Mouse (Mus musculus) liver, embryonic 11.5 days (tissue): ENCODE measurements around the gene Chrdl2. TPM values are rescaled to one million over a fixed set of nuclear protein-coding genes. Genes with fewer than 3 reads are reported as not detected.
"Not testable (repeated sequence)": the region's sequence is repeated elsewhere in the genome, so short reads cannot be mapped to it uniquely, and the experiment has no call there.

Source experiments
- ATAC-seq: fragments of 200-750 bp; cut with Nextera tagmentation; replicated peaks from 2 replicates; pipeline ENCODE4 v1.8.0; 2017; ENCODE audit warnings: moderate number of reproducible peaks, mild to moderate bottlenecking, moderate TSS enrichment, moderate library complexity; ENCODE audit not compliant: low FRiP score
- DNase-seq: peaks from one replicate; pipeline ENCODE4 v3.0.0-alpha.2; 2017; ENCODE audit warnings: low spot score
- H3K27ac ChIP-seq: fragments of 300-500 bp; sonication (generic); 2 replicates; pipeline ENCODE4 v1.5.1; 2014; ENCODE audit warnings: mild to moderate bottlenecking, low read depth, low read length, control low read depth
- H3K27me3 ChIP-seq: fragments of 300-500 bp; sonication (generic); replicated peaks from 2 replicates; pipeline ENCODE4 v1.6.1; 2014; ENCODE audit warnings: low read length, mixed read lengths; ENCODE audit not compliant: control insufficient read depth, insufficient read depth
- H3K36me3 ChIP-seq: fragments of 300-500 bp; sonication (generic); 2 replicates; pipeline ENCODE4 v1.6.1; 2014; ENCODE audit warnings: mild to moderate bottlenecking, low read length, moderate library complexity, mixed read lengths; ENCODE audit not compliant: control insufficient read depth, insufficient read depth
- H3K4me1 ChIP-seq: fragments of 300-500 bp; sonication (generic); replicated peaks from 2 replicates; pipeline ENCODE4 v1.6.1; 2014; ENCODE audit warnings: low read length, mixed read lengths; ENCODE audit not compliant: control insufficient read depth, insufficient read depth
- H3K4me2 ChIP-seq: fragments of 300-500 bp; sonication (generic); 2 replicates; pipeline ENCODE4 v1.6.1; 2014; ENCODE audit warnings: mild to moderate bottlenecking, control low read depth, moderate library complexity
- H3K4me3 ChIP-seq: fragments of 300-500 bp; sonication (generic); 2 replicates; pipeline ENCODE4 v1.5.1; 2014; ENCODE audit warnings: low read depth, low read length, control low read depth
- H3K9ac ChIP-seq: fragments of 300-500 bp; sonication (generic); 2 replicates; pipeline ENCODE4 v1.6.1; 2014; ENCODE audit warnings: low read depth, low read length, control low read depth
- H3K9me3 ChIP-seq: fragments of 300-500 bp; sonication (generic); 2 replicates; pipeline ENCODE4 v1.6.1; 2016; ENCODE audit warnings: low read length, inconsistent platforms, mixed read lengths; ENCODE audit not compliant: control insufficient read depth
- WGBS: fragments of 180-500 bp; shearing (Covaris S2); extraction: QIAGEN DNeasy Blood & Tissue Kit; methylation state at CpG from one replicate; pipeline ENCODE4 v1.1.7; 2014; 5-methylcytosine and 5-hydroxymethylcytosine counted together
- polyA plus RNA-seq: library from polyadenylated mRNA; unstranded; fragments of >200 nt; fragmentation: Nextera tagmentation; extraction: Ambion mirVana; gene quantifications from 2 replicates; pipeline ENCODE4 v1.2.1, GENCODE M21; 2014

Chrdl2 gene
- polyA plus RNA-seq, 1 experiment from 2014 or later = 0.19 TPM

GRCm38 (mm10) chr7:99969151-99969550 lies 36.8 kb upstream of the Chrdl2 start:
- Histone ChIP-seq H3K9me3 (no peaks in the 10 kb centered on the region), H3K4me3 (no peak overlapping the region), H3K9ac (no peak overlapping the region), H3K27ac (no peak overlapping the region), H3K27me3 (no peaks in the 10 kb centered on the region), H3K36me3 (no peaks in the 10 kb centered on the region), H3K4me1 (peaks cover 6% of the 10 kb centered on the region), H3K4me2 (no peak overlapping the region)
- ATAC-seq (no peak), DNase-seq (peak; percentile 17)
- 77% methylated on average over 4 of the region's 4 CpGs for WGBS

DNA sequence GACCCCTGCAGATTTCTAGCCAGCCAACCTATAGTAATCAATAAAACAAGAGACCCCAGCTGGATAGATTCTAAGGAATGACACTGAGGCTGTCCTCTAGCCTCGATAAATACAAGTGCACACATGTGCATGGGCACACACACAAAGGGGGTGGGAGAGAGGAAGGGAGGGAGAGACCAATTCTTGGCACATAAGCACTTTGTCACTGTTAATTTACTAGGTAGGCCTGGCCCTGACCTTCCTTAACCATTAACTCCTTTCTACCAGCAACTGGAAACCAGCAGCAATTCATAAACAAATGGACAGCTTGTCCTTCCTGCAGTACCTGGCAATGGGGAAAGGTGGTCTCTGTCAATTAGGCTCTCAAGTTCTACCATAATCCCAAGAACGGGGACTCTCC lies 34.0 kb upstream of the Chrdl2 start:
- Histone ChIP-seq H3K36me3 (no peaks in the 10 kb centered on the region), H3K27me3 (no peaks in the 10 kb centered on the region), H3K9ac (no peak overlapping the region), H3K27ac (no peak overlapping the region), H3K4me3 (no peak overlapping the region), H3K9me3 (no peaks in the 10 kb centered on the region), H3K4me2 (no peak overlapping the region), H3K4me1 (peaks cover 13% of the 10 kb centered on the region)
- 77% methylated on average over 2 of the region's 2 CpGs for WGBS
- DNase-seq = peak; percentile 28
- no peak for ATAC-seq

GRCm38 (mm10) chr7:99972912-99973311 lies 33.1 kb upstream of the Chrdl2 start:
- not testable (repeated sequence) for H3K4me2 ChIP-seq, H3K27me3 ChIP-seq, H3K9me3 ChIP-seq, H3K36me3 ChIP-seq, H3K9ac ChIP-seq, H3K27ac ChIP-seq, H3K4me3 ChIP-seq, ATAC-seq
- WGBS = 75% methylated on average over 3 of the region's 3 CpGs
- peak; percentile 23 for DNase-seq
- H3K4me1 ChIP-seq = peaks cover 13% of the 10 kb centered on the region

DNA sequence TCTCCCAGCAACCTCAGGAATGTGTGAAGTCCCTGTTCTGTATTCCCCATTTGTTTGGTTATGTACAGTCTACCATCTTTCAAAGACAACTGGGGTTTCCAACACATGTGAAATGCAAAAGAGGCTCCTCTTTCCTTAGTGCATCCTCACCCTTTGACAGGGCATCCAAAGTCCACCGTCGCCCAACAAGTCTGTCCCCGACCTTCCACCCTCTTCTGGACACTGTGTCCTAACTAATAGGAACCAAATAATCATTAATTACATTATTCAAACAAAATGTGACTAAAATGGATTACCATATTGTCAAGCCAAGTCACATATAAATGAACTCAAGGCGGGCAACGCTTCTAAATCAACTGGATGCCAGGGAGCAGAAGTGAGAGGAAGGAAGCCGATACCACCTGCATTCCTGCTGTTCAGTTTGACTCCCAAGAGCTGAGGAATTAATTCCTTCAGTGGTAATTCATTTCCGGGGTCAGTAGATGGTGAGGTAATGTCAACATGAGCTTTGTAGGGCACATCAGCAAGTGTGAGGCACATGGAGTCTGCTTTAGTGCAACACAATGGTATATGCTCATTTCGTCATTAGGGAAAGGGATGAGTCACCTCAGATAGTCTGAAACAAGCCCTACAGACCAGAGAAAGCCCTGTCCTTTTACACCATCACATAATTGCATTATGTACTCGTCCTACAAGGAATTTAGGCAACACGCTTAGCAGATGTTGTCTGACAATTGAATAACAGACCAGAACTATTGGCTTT lies 31.6 kb upstream of the Chrdl2 start:
- no peaks in the 10 kb centered on the region for H3K36me3 ChIP-seq
- no peak overlapping the region for H3K4me3 ChIP-seq
- ATAC-seq (no peak), DNase-seq (peak; percentile 20)
- no peaks in the 10 kb centered on the region for H3K27me3 ChIP-seq
- 82% methylated on average over 10 of the region's 10 CpGs for WGBS
- no peak overlapping the region for H3K4me2 ChIP-seq
- H3K9ac ChIP-seq = no peak overlapping the region
- peaks cover 18% of the 10 kb centered on the region for H3K4me1 ChIP-seq
- H3K9me3 ChIP-seq = no peaks in the 10 kb centered on the region
- no peak overlapping the region for H3K27ac ChIP-seq

- H3K9ac ChIP-seq = no peak overlapping the region
- H3K36me3 ChIP-seq = no peaks in the 10 kb centered on the region
- no peaks in the 10 kb centered on the region for H3K9me3 ChIP-seq
- no peak for ATAC-seq
- H3K27ac ChIP-seq = peak overlapping the region; percentile 48
- no peak overlapping the region; the same call in 1 of the 2 replicates for H3K4me2 ChIP-seq
- H3K27me3 ChIP-seq = no peaks in the 10 kb centered on the region
- WGBS = 84% methylated on average over 5 of the region's 5 CpGs
- peak; percentile 29 for DNase-seq
- H3K4me1 ChIP-seq = peaks cover 23% of the 10 kb centered on the region
- H3K4me3 ChIP-seq = no peak overlapping the region
Observed at GRCm38 (mm10) chr7:99975819-99976575, 30.0 kb upstream of the Chrdl2 start.

- no peak overlapping the region for H3K4me3 ChIP-seq
- no peaks in the 10 kb centered on the region for H3K27me3 ChIP-seq
- ATAC-seq (no peak), DNase-seq (no peak)
- peaks cover 26% of the 10 kb centered on the region for H3K4me1 ChIP-seq
- no peaks in the 10 kb centered on the region for H3K36me3 ChIP-seq
- no peak overlapping the region for H3K27ac ChIP-seq
- H3K9ac ChIP-seq = no peak overlapping the region
- H3K9me3 ChIP-seq = no peaks in the 10 kb centered on the region
- H3K4me2 ChIP-seq = no peak overlapping the region
- 82% methylated on average over 2 of the region's 2 CpGs for WGBS
Observed at GRCm38 (mm10) chr7:99978041-99978440, 27.9 kb upstream of the Chrdl2 start.

DNA sequence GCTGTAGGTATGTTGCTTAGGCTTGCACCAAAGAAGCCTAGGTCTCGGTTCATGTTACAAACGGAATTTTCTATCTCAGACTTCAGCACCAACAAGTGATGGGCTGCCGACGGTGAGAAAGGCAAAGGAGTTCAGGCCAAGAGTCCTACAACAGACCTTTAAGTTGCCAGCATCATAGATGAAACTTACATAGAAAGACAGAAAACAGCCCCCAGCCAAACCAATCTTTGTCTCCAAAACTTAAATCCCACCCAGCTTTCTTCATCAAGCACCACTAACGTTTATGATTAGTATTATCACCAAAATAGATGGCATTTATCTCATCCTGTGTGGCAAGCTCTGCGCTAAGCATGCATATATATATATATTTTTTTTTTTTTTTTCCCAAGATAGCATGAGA lies 26.9 kb upstream of the Chrdl2 start:
- 18% methylated on average over 6 of the region's 6 CpGs for WGBS
- DNase-seq (no peak), ATAC-seq (no peak)
- H3K4me2 ChIP-seq = peak overlapping the region; percentile 77
- peak overlapping the region; percentile 90 for H3K27ac ChIP-seq
- no peaks in the 10 kb centered on the region for H3K9me3 ChIP-seq
- H3K9ac ChIP-seq = peak overlapping the region; percentile 98
- peak overlapping the region; percentile 86 for H3K4me3 ChIP-seq
- no peaks in the 10 kb centered on the region for H3K36me3 ChIP-seq
- peaks cover 23% of the 10 kb centered on the region for H3K4me1 ChIP-seq
- H3K27me3 ChIP-seq = no peaks in the 10 kb centered on the region

- Histone ChIP-seq H3K27me3 (no peaks in the 10 kb centered on the region), H3K9me3 (no peaks in the 10 kb centered on the region), H3K4me1 (peaks cover 18% of the 10 kb centered on the region), H3K27ac (peak overlapping the region; percentile 90), H3K36me3 (no peaks in the 10 kb centered on the region), H3K4me3 (peak overlapping the region; percentile 86), H3K4me2 (peak overlapping the region; percentile 77), H3K9ac (peak overlapping the region; percentile 98)
- ATAC-seq = peak; percentile 72
- WGBS = under 1% methylated on average over 43 of the region's 51 CpGs
- DNase-seq = peak; percentile 70
Observed at GRCm38 (mm10) chr7:99979546-99980131, 26.3 kb upstream of the Chrdl2 start.
